Mouse (Mus musculus): ENCODE data around the gene Cdhr1. TPM values are rescaled to one million over a fixed set of nuclear protein-coding genes. Genes with fewer than 3 reads are reported as not detected.

Gene Cdhr1
- polyA plus RNA-seq, 1 experiment from 2014 or later = 1.0 TPM

GRCm38 (mm10) chr14:37064849-37065248, 33.3 kb downstream of the Cdhr1 start:
- ATAC-seq (replicated peaks; ENCODE audit: low FRiP score) (no peak), DNase-seq (ENCODE audit: low spot score) (no peak)
- Histone ChIP-seq H3K9ac (ENCODE audit: low read length) (no peak overlapping the region), H3K27ac (ENCODE audit: low read depth, low read length) (no peak overlapping the region), H3K4me3 (ENCODE audit: low read depth, low read length) (no peak overlapping the region), H3K4me1 (replicated peaks; ENCODE audit: control insufficient read depth, insufficient read depth, low read length) (no peaks in the 10 kb centered on the region), H3K36me3 (ENCODE audit: control insufficient read depth, insufficient read depth, low read length) (no peaks in the 10 kb centered on the region), H3K9me3 (ENCODE audit: control insufficient read depth, low read length) (no peaks in the 10 kb centered on the region), H3K27me3 (ENCODE audit: control insufficient read depth, insufficient read depth, low read length) (no peaks in the 10 kb centered on the region), H3K4me2 (ENCODE audit: low read depth, low read length, severe bottlenecking) (no peak overlapping the region)
- WGBS = 67% methylated on average over 2 of the region's 2 CpGs

DNA sequence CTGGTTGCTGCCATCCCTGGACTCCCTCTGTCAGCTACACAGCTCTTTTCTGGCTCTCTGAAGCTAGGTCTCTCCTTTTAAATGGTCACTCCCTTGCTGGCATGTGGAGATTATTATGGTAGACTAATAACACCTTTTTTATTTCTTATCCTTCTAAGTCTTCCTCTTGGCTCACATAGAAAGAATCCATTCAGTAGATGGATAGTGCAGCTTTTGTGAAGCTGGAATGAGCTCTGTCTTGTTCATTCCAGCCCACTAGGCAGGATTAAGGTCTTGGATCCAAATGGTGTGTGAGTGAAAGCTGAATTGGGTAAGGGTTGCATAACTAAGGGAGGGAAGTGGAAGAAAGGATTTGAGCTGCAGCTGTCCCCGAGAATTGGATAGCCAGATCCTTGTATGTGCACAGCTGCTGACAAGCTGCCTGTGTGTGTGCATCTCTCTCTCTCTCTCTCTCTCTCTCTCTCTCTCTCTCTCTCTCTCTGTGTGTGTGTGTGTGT, 49.2 kb downstream of the Cdhr1 start, which contains the start of gene Rgr:
Gene Rgr, minus strand, starts transcription at position 51 of the 497 bp plus-strand sequence.
- H3K4me1 ChIP-seq (replicated peaks; ENCODE audit: control insufficient read depth, insufficient read depth, low read length) = no peaks in the 10 kb centered on the region
- H3K4me3 ChIP-seq (ENCODE audit: low read depth, low read length) = no peak within 1 kb of the TSS
- whole genome bisulfite sequencing = 29% methylated on average over 1 of the region's 1 CpGs
- ATAC-seq (replicated peaks; ENCODE audit: low FRiP score) = no peak
- H3K9me3 ChIP-seq (ENCODE audit: control insufficient read depth, low read length) = no peaks in the 10 kb centered on the region
- no peak within 1 kb of the TSS for H3K4me2 ChIP-seq (ENCODE audit: low read depth, low read length, severe bottlenecking)
- no peak within 1 kb of the TSS for H3K9ac ChIP-seq (ENCODE audit: low read length)
- no peaks in the 10 kb centered on the region for H3K27me3 ChIP-seq (ENCODE audit: control insufficient read depth, insufficient read depth, low read length)
- no peak within 1 kb of the TSS for H3K27ac ChIP-seq (ENCODE audit: low read depth, low read length)
- DNase-seq (ENCODE audit: low spot score) = no peak
- no peaks in the 10 kb centered on the region for H3K36me3 ChIP-seq (ENCODE audit: control insufficient read depth, insufficient read depth, low read length)

GRCm38 (mm10) chr14:37034432-37034831, 63.7 kb downstream of the Cdhr1 start:
- DNase-seq (ENCODE audit: low spot score) (no peak), ATAC-seq (replicated peaks; ENCODE audit: low FRiP score) (no peak)
- Histone ChIP-seq H3K9ac (ENCODE audit: low read length) (no peak overlapping the region), H3K27me3 (ENCODE audit: control insufficient read depth, insufficient read depth, low read length) (no peaks in the 10 kb centered on the region), H3K4me2 (ENCODE audit: low read depth, low read length, severe bottlenecking) (no peak overlapping the region), H3K27ac (ENCODE audit: low read depth, low read length) (no peak overlapping the region), H3K9me3 (ENCODE audit: control insufficient read depth, low read length) (no peaks in the 10 kb centered on the region), H3K4me3 (ENCODE audit: low read depth, low read length) (no peak overlapping the region), H3K36me3 (ENCODE audit: control insufficient read depth, insufficient read depth, low read length) (no peaks in the 10 kb centered on the region), H3K4me1 (replicated peaks; ENCODE audit: control insufficient read depth, insufficient read depth, low read length) (no peaks in the 10 kb centered on the region)
- WGBS = 62% methylated on average over 5 of the region's 5 CpGs

- no peaks in the 10 kb centered on the region for H3K36me3 ChIP-seq (ENCODE audit: control insufficient read depth, insufficient read depth, low read length)
- no peak overlapping the region for H3K9ac ChIP-seq (ENCODE audit: low read length)
- WGBS = 19% methylated on average over 7 of the region's 7 CpGs
- H3K4me3 ChIP-seq (ENCODE audit: low read depth, low read length) = no peak overlapping the region
- no peak overlapping the region for H3K27ac ChIP-seq (ENCODE audit: low read depth, low read length)
- H3K9me3 ChIP-seq (ENCODE audit: control insufficient read depth, low read length) = no peaks in the 10 kb centered on the region
- peak; percentile 84 for DNase-seq (ENCODE audit: low spot score)
- no peaks in the 10 kb centered on the region for H3K27me3 ChIP-seq (ENCODE audit: control insufficient read depth, insufficient read depth, low read length)
- no peak overlapping the region for H3K4me2 ChIP-seq (ENCODE audit: low read depth, low read length, severe bottlenecking)
- ATAC-seq (replicated peaks; ENCODE audit: low FRiP score) = peak; percentile 71; the same call in 1 of the 2 replicates
- H3K4me1 ChIP-seq (replicated peaks; ENCODE audit: control insufficient read depth, insufficient read depth, low read length) = no peaks in the 10 kb centered on the region
Measured at GRCm38 (mm10) chr14:37033241-37033640, 64.9 kb downstream of the Cdhr1 start.

- no peak for ATAC-seq (replicated peaks; ENCODE audit: low FRiP score)
Measured at GRCm38 (mm10) chr14:37032481-37033104, 65.6 kb downstream of the Cdhr1 start.

DNA sequence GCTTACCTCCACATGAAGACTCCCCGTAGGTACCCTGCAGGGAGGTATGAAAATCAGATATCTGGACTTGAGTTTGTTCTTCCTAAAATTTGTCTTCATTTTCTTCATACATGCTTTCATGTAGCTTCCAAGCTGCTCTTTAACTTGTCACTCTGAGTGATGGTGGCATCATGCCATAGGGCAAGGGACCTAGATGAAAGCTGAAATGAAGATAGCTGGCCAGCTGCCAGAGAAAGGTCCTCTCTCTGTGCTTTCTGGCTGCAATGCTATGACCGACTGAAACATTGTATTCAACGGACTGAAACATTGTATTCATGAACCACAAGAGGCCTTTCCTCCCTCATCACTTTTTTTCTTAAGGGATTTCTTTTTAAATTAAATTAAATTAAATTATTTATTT, 69.6 kb downstream of the Cdhr1 start:
- ATAC-seq (replicated peaks; ENCODE audit: low FRiP score) (no peak), DNase-seq (ENCODE audit: low spot score) (no peak)
- H3K27me3 ChIP-seq (ENCODE audit: control insufficient read depth, insufficient read depth, low read length) = no peaks in the 10 kb centered on the region
- no peak overlapping the region for H3K4me3 ChIP-seq (ENCODE audit: low read depth, low read length)
- no peak overlapping the region for H3K9ac ChIP-seq (ENCODE audit: low read length)
- no peaks in the 10 kb centered on the region for H3K9me3 ChIP-seq (ENCODE audit: control insufficient read depth, low read length)
- no peak overlapping the region for H3K27ac ChIP-seq (ENCODE audit: low read depth, low read length)
- 92% methylated on average over 3 of the region's 3 CpGs for WGBS
- no peaks in the 10 kb centered on the region for H3K4me1 ChIP-seq (replicated peaks; ENCODE audit: control insufficient read depth, insufficient read depth, low read length)
- no peaks in the 10 kb centered on the region for H3K36me3 ChIP-seq (ENCODE audit: control insufficient read depth, insufficient read depth, low read length)
- H3K4me2 ChIP-seq (ENCODE audit: low read depth, low read length, severe bottlenecking) = no peak overlapping the region

More at GRCm38 (mm10) chr14:37032481-37033104, 65.6 kb downstream of the Cdhr1 start:
- Histone ChIP-seq H3K27me3 (ENCODE audit: control insufficient read depth, insufficient read depth, low read length) (no peaks in the 10 kb centered on the region), H3K9me3 (ENCODE audit: control insufficient read depth, low read length) (no peaks in the 10 kb centered on the region), H3K4me2 (ENCODE audit: low read depth, low read length, severe bottlenecking) (no peak overlapping the region), H3K27ac (ENCODE audit: low read depth, low read length) (no peak overlapping the region), H3K36me3 (ENCODE audit: control insufficient read depth, insufficient read depth, low read length) (no peaks in the 10 kb centered on the region), H3K4me3 (ENCODE audit: low read depth, low read length) (no peak overlapping the region), H3K9ac (ENCODE audit: low read length) (no peak overlapping the region), H3K4me1 (replicated peaks; ENCODE audit: control insufficient read depth, insufficient read depth, low read length) (no peaks in the 10 kb centered on the region)
- no peak for DNase-seq (ENCODE audit: low spot score)
- 89% methylated on average over 11 of the region's 11 CpGs for whole genome bisulfite sequencing

DNA sequence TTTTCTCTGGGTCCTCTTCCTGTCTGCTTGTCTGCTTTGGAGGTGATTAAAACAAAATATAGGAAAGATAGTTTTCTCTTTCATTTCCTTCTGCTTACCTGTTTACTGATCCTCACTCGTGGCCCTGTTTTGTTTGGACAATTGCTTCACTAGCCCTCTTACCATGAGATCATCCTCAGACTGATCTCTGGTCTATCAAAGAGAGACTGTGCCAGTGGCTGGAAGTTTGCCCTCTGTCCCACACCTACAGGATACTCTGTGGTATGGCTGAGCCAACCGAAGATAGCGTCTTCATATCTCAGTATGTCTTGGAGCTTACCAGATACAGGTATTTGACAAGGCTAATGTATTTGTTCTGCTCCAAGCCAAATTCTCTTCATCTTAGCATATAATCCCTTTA, 70.2 kb downstream of the Cdhr1 start:
- H3K27me3 ChIP-seq (ENCODE audit: control insufficient read depth, insufficient read depth, low read length) = no peaks in the 10 kb centered on the region
- no peaks in the 10 kb centered on the region for H3K4me1 ChIP-seq (replicated peaks; ENCODE audit: control insufficient read depth, insufficient read depth, low read length)
- no peak overlapping the region for H3K4me2 ChIP-seq (ENCODE audit: low read depth, low read length, severe bottlenecking)
- no peaks in the 10 kb centered on the region for H3K9me3 ChIP-seq (ENCODE audit: control insufficient read depth, low read length)
- DNase-seq (ENCODE audit: low spot score) = no peak
- ATAC-seq (replicated peaks; ENCODE audit: low FRiP score) = no peak
- no peak overlapping the region for H3K9ac ChIP-seq (ENCODE audit: low read length)
- no peak overlapping the region for H3K27ac ChIP-seq (ENCODE audit: low read depth, low read length)
- no peaks in the 10 kb centered on the region for H3K36me3 ChIP-seq (ENCODE audit: control insufficient read depth, insufficient read depth, low read length)
- WGBS = 92% methylated on average over 3 of the region's 3 CpGs
- no peak overlapping the region for H3K4me3 ChIP-seq (ENCODE audit: low read depth, low read length)
